Mouse (Mus musculus): Measurements from ENCODE around the gene Kcnn3.

DNA sequence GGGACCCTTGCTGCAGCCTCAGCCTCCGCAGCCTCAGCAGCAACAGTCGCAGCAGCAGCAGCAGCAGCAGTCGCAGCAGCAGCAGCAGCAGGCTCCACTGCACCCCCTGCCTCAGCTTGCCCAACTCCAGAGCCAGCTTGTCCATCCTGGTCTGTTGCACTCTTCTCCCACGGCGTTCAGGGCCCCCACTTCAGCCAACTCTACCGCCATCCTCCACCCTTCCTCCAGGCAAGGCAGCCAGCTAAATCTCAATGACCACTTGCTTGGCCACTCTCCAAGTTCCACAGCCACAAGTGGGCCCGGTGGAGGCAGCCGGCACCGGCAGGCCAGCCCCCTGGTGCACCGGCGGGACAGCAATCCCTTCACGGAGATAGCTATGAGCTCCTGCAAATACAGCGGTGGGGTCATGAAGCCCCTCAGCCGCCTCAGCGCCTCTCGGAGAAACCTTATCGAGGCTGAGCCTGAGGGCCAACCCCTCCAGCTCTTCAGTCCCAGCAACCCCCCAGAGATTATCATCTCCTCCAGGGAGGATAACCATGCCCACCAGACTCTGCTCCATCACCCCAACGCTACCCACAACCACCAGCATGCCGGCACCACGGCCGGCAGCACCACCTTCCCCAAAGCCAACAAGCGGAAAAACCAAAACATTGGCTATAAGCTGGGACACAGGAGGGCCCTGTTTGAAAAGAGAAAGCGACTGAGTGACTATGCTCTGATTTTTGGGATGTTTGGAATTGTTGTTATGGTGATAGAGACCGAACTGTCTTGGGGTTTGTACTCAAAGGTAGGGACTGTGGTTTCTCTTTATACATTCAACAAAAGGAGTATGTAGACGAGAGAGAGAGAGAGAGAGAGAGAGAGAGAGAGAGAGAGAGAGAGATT lies 896 bp downstream of the Kcnn3 start:
- no peak for TF ChIP-seq CTCF (IDR thresholded peaks at IDR 0.05; ENCODE audit: extremely low read depth, insufficient read depth, low read length)
- no peak for TF ChIP-seq POLR2A (IDR thresholded peaks at IDR 0.05; ENCODE audit: extremely low read depth, insufficient read depth, low read length)
